Mouse (Mus musculus) adrenal gland, postnatal 25 days (tissue): ENCODE results near the gene Car14. TPM values are rescaled to one million over a fixed set of nuclear protein-coding genes. Genes with fewer than 3 reads are reported as not detected.
"Not testable (repeated sequence)": the region's sequence is repeated elsewhere in the genome, so short reads cannot be mapped to it uniquely, and the experiment has no call there.

Experiments
- DNase-seq: peaks from one replicate; pipeline ENCODE4 v3.0.0; 2021; ENCODE audit warnings: mixed read lengths
- total RNA-seq: library from RNA; stranded (reverse); gene quantifications from 2 replicates; pipeline ENCODE4 v1.2.3, GENCODE M21; 2021

The Car14 gene
- total RNA-seq, 1 experiment from 2014 or later: 2.7 TPM

DNA sequence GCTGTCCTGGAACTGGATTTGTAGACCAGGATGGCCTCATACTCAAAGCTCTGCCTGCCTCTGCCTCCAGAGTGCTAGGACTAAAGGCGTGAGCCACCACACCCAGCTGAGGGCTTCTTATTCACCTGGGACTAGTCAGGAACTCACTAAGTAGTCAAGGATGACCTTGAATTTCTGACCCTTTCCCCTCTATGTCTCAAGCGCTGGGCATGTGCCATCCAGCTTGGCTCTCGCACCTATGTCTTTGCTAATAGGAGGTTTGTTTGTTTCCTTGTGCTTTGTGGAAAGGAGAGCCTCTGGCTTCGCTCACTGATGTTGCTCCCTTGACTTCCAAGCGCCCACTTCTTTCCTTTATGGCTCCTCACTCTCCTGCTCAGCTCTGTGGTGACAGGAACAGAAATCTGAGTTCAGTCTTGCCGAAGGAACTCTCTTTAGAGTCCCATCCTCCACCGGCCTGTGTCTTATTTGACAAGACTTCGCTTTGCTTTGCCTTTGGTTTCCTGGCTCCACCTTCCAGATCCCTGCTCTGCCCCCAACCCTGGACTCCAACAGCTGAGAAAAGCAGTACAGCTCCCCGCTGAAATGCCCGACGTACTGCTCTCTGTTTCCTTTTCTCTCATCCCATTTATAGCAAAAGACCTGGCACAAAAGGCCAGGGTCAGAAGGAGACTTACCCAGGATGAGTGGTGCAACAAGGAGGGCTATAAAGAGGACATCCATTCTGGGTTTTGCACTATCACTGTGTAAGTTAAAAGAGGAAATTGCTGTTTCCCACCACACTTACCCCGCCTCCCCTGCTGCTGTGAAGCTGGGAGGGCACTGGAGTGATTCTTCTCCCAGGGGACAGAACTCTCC, 13.1 kb downstream of the Car14 start, which contains the start of gene BC028528:
Gene BC028528, minus strand, starts transcription at position 795 of the 855 bp plus-strand sequence.
- DNase-seq: no peak

DNA sequence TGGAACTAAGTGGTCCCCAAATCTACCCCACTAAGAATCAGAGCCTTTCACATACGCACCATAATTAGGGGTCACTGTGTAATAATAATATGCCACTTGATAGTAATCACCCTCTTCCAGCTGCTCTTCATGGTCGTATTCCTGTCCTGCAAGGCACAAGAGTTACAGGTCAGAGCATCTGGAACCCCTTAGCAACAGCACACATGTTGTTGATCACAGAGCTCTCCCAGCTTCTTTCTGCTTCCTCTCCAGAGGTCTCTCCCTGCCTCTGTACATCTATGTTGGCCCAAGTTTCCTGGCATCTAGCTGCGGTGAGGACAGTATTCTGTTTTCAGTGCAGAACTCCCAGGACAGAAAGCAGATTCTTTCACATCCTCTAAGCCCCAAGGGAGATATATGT, 14.8 kb downstream of the Car14 start:
- DNase-seq: no peak

DNA sequence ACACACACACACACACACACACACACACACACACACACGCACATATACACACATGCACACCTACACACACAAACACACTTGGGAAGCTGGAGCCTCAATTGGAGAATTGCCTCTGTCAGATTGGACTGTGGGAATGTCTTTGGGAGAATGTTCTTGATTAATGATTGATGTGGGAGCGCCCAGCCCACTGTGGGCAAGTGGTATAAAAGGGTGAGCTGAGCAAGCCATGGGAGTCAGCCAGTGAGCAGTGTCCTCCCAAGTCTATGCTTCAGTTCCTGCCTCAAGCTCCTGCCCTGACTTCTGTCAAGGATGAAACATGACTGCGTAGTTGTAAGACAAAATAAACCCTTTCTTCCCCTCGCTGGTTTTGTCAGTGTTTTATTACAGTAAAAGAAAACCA, 16.9 kb downstream of the Car14 start:
- no peak for DNase-seq

DNA sequence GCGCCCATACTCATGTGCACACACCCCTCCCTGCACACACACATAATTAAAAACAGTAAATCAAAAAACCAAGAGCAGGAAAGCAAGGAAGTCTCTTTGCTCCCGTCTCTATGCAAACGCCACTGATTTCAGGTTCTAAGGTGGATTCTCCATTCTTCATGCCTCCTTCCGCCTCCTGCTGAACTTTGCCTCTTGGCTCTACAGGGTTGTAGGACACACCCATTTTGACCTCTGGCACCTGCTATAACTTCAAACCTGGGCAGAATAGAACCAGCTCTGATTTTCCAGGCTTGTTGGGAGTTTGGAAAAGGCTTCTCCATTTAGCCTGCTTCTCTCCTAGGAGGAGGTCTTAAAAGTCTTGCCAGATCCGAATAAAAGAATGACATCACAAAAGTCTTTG, 20.1 kb downstream of the Car14 start:
- no peak for DNase-seq

DNA sequence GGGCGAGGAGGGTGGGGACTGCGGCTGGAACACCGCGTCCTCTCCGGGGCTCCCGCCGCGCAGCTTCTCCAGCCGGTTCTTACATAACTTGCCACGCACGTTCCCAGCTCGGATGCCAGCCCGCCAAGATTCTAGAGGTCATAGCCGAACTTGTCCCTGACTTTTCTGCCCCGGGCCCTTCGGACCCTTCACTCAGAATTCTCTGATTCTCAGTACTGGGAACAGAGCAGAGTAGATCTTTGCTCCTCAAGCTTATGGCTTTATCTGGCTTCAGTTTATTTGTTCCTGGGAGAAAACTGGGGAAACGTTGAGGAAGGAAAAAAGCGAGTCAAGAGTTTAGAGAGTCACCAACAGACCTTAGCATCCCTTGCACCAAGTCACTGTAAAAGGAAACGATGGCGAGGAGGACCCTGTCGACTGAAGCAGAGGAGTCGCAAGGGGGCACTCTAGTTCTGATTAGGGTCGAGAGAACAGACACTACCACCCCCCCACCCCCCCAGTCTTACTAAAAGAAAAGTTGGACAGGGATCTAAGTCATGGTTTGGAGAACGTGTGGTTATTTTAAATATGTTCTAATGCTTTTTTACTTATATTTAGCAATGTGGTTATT, 21.6 kb downstream of the Car14 start:
- DNase-seq: peak; percentile 67

DNA sequence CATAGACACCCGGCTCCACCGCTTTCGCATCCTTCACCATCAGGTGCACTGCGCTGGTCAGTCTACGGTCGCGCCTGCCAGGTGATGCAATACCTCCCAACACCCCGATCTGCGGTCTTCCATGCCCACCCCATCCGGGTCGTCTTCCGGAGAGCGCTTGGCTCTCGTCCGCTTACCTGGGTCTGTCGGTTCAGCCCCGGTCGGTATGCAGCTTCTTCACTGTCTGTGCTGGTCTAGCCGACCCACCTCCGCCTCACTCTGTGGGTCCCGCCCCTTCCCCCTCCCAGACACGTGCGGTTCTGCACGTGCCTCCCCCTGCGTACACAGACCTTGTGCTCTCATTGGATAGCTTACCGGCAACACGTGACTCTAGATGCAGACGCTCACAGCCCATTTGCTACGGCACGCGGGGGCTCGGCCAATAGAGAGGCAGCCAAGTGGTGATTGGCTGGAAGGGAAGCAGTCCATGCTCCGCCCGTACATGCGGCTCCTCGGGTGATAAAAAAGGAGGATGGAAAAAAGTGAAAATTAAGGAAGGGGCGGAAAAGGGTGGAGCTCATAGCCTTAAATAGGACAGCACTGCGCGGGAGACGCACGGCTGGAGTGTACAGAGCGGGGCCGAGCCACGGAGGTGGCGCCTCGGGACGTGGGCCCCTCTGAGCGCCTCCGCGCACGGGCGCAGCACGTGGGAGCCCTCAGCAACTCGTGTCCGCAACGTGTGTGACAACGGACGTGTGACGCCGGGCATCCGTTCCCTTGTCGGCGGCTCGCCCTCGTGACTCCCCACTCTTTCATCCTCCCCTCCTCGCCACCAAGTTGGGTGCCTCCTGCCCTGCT, 22.3 kb downstream of the Car14 start, which contains the start of gene Ciart:
Gene Ciart, minus strand, starts transcription at position 273 of the 837 bp plus-strand sequence.
- peak; percentile 92 for DNase-seq

DNA sequence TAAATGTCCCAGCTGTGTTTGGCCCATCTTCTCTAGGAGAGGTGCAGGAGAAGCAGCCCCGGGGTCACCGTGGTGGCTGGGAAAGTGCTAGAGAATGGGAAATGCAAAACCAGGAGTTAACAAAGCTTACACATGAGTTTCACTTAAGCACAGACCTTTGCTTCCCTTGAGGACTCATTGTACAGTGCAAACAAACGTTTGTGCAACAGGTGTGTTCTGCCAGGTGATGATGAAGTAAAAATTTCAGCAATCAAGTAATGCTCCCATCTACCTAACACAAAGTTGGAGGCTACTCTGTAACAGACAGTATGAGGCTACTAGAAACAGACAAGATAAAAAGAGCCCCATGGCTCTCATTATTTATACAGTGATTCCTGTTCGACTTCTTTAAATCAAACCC, 25.4 kb downstream of the Car14 start:
- DNase-seq: no peak

DNA sequence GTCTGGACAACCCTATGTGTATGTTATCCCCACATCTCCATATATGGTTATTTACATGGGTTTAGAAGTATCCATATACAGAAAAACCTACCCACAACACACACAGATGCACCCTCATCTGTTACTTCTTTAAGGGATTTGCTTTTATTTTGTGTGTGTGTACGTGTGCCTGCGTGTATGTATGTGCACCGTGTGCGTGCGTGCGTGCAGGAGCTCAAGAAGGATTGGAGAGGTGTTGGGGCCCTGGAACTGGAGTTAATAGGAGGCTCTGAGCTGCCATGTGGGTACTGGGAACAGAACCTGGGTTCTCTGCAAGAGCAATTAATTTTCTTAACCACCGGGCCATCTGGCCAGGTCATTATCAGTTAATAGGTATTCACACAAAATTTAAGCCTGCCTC, 32.4 kb downstream of the Car14 start:
- no peak for DNase-seq

DNA sequence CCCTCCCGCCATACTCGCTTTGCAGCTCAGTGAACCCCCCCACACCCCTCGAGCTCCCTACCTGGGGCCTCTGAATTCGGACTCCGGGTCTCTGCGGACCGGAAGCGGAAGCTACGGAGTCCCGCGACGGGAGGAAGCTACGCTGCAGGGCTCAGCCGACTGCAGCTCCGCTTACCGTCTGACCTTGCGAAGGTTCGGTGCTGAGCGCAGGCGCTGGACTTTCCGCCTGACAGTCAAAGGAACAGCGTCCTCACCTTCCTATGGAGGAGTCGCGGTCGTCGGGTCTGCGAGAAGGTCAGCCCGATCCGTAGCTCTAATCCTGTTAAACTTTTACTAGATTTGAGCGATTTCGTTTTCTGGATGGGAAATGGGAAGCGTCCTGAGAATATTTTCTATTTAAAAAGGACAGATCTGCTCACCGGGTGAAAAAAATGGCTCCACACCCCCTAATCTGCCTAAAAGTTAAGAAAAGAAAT, 33.1 kb downstream of the Car14 start, which contains the start of gene Mrps21:
Gene Mrps21, minus strand, starts transcription at position 128 of the 476 bp plus-strand sequence.
- DNase-seq: peak; percentile 88

DNA sequence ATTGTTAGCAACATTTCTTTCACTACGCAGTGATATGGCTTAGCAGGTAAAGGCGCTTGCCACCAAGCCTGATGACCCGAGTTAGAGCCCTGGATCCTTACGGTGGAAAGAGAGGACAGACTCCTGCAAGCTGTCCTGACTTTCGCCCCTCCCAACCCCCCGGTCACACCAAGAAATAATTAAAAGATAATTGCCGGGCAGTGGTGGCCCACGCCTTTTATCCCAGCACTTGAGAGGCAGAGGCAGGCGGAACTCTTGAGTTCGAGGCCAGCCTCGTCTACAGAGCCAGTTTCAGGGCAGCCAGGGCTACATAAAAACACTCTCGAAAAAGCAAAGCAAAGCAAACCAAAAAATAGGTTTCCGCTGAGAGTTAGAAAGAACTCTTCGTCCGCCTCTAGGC, 33.5 kb downstream of the Car14 start:
- no peak for DNase-seq

DNA sequence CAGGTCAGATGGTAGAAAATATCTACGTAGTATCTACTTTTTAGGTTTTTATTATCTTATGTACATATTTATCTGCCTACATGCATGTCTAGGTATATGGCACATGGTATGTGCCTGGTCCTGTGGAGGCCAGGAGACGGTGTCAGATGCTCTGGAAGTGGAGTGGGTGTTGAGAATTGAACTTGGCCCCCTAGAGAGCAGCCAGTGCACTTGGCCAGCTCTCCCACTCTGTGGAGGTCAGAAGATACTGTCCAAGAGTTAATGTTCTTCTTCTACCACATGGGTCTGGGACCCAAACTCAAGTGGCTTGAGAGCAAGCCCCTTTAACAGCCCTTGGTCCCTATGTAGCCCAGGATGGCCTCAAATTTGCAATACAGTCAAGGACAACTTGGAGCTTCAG, 37.1 kb downstream of the Car14 start:
- DNase-seq: no peak

DNA sequence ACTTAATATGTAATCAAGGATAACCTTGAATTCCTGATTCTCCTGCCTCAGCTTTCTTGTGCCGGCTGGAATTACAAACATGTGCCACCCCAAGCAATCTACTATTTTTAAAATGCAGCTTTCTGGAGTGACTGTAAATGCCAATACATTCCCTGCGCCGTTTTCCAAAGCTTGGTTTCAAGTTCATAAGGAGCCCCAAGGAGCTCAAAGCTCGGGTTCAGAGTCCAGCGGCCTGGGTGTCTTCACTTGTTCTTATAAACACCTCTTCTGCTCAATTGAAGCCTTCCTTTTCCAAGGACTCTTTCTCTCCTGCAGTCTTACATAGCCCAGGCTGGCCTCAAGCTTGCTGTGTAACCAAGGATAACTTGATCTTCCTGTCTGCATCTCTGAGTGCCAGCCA, 38.4 kb downstream of the Car14 start:
- no peak for DNase-seq

DNA sequence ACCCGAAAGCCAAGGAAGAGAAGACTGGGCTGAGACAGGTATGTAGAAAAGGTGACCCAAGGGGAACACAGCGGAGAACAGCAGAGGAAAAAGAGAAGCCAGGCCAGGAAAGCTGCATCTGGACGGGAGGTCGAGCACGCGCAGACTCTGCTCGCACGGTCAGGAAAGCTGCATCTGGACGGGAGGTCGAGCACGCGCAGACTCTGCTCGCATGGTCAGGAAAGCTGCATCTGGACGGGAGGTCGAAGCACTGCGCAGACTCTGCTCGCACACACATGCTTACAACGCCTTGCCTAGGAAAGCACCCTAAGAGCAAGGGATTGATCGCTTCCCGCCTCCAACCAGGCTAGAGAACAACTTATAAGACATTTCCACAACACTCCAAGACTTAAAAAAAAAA, 38.9 kb downstream of the Car14 start:
- DNase-seq: no peak

DNA sequence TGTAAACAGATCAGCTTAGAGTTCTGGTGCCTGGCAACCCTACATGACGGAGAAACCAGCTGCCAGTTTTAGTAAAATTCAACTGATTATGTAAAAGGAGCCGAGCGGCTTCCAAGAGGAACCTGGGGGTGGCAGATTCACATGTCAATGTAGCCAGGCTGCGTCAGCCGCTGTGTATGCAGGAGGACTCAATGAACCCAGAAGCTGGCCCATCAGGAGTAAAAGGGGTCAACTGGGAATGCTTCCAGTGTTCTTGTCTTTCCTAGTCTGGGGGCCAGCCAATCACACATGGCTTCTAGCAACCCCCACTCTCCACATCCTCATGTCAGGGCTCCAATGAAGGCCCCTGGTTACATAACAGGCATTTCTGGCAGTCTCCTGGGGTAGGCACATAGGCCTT, 39.4 kb downstream of the Car14 start:
- no peak for DNase-seq

DNA sequence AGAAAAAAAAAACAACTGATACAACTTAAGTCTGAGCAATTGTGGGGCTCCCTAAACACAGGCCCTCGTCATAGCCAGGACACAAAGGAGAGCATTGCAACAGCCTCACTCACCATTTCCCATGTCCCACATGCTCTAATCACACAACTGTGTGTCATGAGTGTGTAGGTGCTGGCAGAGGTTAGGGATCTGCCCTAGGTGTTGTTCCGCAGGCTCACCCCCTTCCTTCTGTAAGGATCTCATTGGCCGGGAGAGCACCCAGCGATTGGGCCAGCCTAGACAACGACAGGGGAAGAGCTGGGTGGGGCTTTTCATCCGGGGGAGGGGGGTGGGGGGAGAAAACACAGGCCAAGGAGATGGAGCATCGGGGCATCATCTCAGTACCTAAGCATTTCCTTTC, 40.9 kb downstream of the Car14 start:
- DNase-seq: no peak

DNA sequence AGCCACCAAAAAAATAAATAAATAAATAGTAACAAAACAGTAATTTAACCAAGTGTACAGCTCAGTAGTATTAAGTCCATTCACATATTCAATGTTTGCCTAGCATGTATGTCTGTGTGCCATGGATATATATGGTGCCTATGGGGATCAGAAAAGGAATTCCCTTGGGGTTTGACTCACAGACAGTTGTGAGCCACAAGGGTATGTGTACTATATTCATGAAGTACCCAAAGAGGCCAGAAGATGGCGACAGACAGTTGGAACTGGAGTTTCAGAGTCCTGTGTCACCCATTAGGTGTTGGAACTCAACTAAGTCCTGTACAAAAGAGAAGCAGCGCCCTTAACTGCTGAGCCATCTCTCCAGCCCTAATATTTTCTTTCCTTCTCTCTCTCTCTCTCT, 42.7 kb downstream of the Car14 start:
- no peak for DNase-seq

DNA sequence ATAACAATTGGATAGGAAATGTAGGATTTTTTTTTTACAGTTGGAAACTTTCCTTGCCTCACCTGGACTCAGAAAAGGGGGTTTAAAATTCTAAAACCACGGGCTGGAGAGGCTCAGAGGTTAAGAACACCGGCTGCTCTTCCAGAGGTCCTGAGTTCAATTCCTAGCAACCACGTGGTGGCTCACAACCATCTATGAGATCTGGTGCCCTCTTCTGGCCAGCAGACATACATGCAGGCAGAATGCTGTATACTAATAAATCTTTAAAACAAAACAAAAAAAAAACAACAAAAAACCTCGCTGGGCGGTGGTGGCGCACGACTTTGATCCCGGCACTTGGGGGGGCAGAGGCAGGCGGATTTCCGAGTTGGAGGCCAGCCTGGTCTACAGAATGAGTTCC, 43.3 kb downstream of the Car14 start:
- DNase-seq: no peak

DNA sequence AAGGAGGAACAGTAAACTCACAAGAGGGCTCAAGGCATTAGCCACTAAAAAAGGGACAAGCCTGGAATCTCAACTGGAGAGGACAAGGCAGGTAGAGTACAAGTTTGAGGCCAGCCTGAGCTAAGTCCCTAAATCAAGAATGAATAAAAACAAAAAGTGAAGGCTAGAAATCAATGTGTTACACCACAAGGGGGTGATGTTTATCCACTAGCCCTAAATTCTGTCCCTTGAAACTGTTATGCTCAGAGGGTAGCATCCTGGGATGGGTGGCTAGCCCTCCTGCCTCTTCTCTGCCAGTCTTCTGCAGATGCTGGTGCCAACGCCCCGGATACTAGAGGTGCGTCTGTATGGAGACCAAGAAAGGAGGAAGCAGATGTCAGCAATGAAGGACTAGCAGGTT, 44.2 kb downstream of the Car14 start:
- DNase-seq: no peak

DNA sequence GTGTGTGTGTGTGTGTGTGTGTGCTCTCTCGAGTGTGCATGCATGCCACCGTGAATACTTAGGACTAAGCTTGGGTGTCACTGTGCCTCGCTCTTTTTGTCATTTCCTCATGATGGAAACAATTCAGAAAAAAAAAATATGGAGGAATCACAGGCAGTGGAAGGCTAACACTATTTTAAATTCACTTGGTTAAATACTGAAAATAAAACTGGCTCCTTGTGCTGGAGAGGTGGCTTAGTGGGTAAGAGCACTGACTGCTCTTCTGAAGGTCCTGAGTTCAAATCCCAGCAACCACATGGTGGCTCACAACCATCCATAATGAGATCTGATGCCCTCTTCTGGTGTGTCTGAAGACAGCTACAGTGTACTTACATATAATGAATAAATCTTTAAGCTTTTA, 46.2 kb downstream of the Car14 start:
- not testable (repeated sequence) for DNase-seq

DNA sequence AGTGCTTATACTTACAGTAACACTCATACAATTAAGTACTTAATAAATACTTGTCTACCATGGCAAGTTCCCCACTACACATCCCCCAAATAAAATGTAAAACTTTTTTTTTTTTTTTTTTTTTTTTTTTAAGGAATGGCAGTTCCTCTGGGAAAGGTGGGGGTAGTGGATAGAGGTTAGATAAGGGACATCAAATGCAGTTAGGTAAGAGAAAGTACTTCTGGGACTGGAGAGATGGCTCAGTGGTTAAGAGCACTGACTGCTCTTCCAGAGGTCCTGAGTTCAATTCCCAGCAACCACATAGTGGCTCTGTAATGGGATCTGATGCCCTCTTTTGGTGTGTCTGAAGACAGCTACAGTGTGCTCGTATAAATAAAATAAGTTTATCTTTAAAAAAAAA, 47.4 kb downstream of the Car14 start:
- not testable (repeated sequence) for DNase-seq

DNA sequence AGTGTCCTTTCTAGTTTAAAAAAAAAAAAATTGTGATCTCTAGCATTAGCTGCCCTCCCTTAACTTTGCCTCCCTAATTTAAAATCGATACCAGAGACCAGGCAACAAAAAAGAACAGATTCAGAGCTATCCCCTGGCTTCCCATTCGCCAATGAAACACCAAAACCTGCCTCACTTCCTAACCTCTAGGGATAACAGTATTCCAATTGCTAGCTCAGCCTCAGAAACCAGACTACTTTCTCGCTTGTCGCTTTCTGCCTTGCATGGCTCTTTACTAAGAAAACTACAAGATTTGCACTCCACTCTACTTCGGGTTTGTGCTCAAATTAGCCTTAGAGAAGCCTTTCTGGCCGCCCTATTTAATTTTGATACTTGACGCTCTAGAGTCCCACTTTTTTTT, 48.4 kb downstream of the Car14 start:
- no peak for DNase-seq

DNA sequence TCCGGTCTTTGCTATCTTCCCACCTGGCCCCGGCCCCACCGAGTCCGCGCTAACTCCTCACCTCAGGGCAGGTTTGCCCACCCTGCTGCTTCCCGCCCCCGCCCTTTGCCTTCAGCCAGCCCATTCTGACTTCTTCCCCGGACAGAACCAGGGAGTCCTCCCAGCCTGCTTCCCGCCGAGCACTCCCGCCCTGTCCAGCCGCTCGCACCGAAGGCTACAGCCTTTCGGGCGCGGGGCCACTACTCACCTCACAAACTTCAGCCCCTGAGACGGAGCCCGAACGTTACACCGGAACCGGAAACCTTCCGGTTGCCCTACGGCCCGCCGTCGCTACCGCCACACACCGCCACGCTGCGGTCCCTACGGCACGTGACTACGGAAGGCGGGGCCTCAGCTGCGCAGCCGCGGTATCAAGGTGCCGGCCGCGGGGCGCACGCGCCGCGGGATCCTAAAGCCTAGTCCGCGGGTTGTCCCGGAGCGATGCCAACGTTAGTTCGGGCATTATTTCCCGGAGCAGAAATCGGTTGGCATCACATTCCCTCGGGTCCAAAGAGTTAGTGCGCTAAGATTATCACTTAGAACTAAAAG, 48.9 kb downstream of the Car14 start, which contains the start of gene Prpf3:
Gene Prpf3, minus strand, starts transcription at position 384 of the 588 bp plus-strand sequence.
- DNase-seq: peak; percentile 95
